8 mouse cellular contexts compared by ENCODE assay signal in genomic region chr7:24531211-24531971, GRCm38 (mm10). TPM values are rescaled to one million over a fixed set of nuclear protein-coding genes. Genes with fewer than 3 reads are reported as not detected.
DNase-seq lines count a peak whose midpoint lies in the region; ATAC-seq lines count a peak whose summit lies in the region.

No protein-coding gene starts in this region.

- peak; percentile 79 for DNase-seq in MN1 (ENCODE audit: low spot score)
- peak; percentile 82 to 85 for DNase-seq in cerebellum, adult 18-20 months
- peak; percentile 72 for DNase-seq in heart, postnatal 36 days
- DNase-seq in layer of hippocampus, adult 9-11 months, result peak; percentile 69
- peak; percentile 77 for DNase-seq in lung, postnatal 14 days
- DNase-seq in retina, adult 2 months (ENCODE audit: low read depth, low spot score), result peak; percentile 38
- DNase-seq in thymus, postnatal 36 days, result peak; percentile 69 to 73

- H3K36me3 ChIP-seq in forebrain, embryonic 15.5 days, result peaks cover 32% of the 10 kb centered on the region

- H3K4me2 ChIP-seq in forebrain, embryonic 15.5 days (replicated peaks), result peak overlapping the region; percentile 64

- H3K9me3 ChIP-seq in forebrain, embryonic 15.5 days, result no peaks in the 10 kb centered on the region

- H3K4me3 ChIP-seq in forebrain, embryonic 15.5 days, result peak overlapping the region; percentile 57

- under 1% methylated on average over 43 of the region's 43 CpGs for WGBS in forebrain, embryonic 15.5 days

- H3K27ac ChIP-seq in forebrain, embryonic 15.5 days (replicated peaks), result peak overlapping the region; percentile 91

- peaks cover 46% of the 10 kb centered on the region for H3K4me1 ChIP-seq in forebrain, embryonic 15.5 days

- intact Hi-C loops in heart, postnatal 36 days (cut with DNase I), result loop anchor here (2.0 to 5.0 kb wide), 2 partner anchors 25 to 131 kb away; partner anchors contain the start of gene Zfp428

- H3K9ac ChIP-seq in forebrain, embryonic 15.5 days (replicated peaks), result peak overlapping the region; percentile 82

- peak; percentile 57 for ATAC-seq in forebrain, embryonic 15.5 days (replicated peaks)

- no peaks in the 10 kb centered on the region for H3K27me3 ChIP-seq in forebrain, embryonic 15.5 days

RNA-seq across cellular contexts. Expression of gene Irgq, which starts 0.9 kb away (rescaled TPM):
- 29.3 and 29.5 TPM in 2 replicates for polyA plus RNA-seq in forebrain, embryonic 15.5 days (2015; fragmentation: Nextera tagmentation; extraction: Ambion mirVana)
- 10 to 100 TPM; 16.4 to 16.5 TPM for total RNA-seq in heart, postnatal 36 days (2021)

RNA-seq across cellular contexts. Expression of gene Pinlyp, which starts 14.5 kb away (rescaled TPM):
- polyA plus RNA-seq in forebrain, embryonic 15.5 days (2015; fragmentation: Nextera tagmentation; extraction: Ambion mirVana), result 0.52 TPM in 1 of 2 replicates, not detected in the other
- not detected for total RNA-seq in heart, postnatal 36 days (2021)

RNA-seq across cellular contexts. Expression of gene Xrcc1, which starts 14.7 kb away (rescaled TPM):
- polyA plus RNA-seq in forebrain, embryonic 15.5 days (2015; fragmentation: Nextera tagmentation; extraction: Ambion mirVana), result 69.8 and 79.5 TPM in 2 replicates
- total RNA-seq in heart, postnatal 36 days (2021), result 10 to 100 TPM; 26.9 to 27.4 TPM

RNA-seq across cellular contexts. Expression of gene AC161166.1, which starts 19.1 kb away (rescaled TPM):
- polyA plus RNA-seq in forebrain, embryonic 15.5 days (2015; fragmentation: Nextera tagmentation; extraction: Ambion mirVana), result 1.5 and 1.7 TPM in 2 replicates
- total RNA-seq in heart, postnatal 36 days (2021), result not detected

RNA-seq across cellular contexts. Expression of gene Zfp428, which starts 24.6 kb away (rescaled TPM):
- polyA plus RNA-seq in forebrain, embryonic 15.5 days (2015; fragmentation: Nextera tagmentation; extraction: Ambion mirVana), result 296 and 306 TPM in 2 replicates
- total RNA-seq in heart, postnatal 36 days (2021), result 10 to 100 TPM; 11.5 to 13.8 TPM

Comparison
In these comparisons a context has a peak if more than half of its experiments do, and no peak if none do; other contexts are left out.
1. Peak in every context shown above with its lines: DNase-seq, ATAC-seq, H3K4me3 ChIP-seq and H3K27ac ChIP-seq.